Mouse (Mus musculus): Measurements from ENCODE around the gene Rmnd5a. TPM values are rescaled to one million over a fixed set of nuclear protein-coding genes. Genes with fewer than 3 reads are reported as not detected.

The Rmnd5a gene
- polyA plus RNA-seq, 1 experiment, result 33.6 TPM

- no peak for DNase-seq (ENCODE audit: low read depth)
- TF ChIP-seq POLR2A (IDR thresholded peaks at IDR 0.05; ENCODE audit: borderline replicate concordance, extremely low read depth, insufficient read depth, insufficient read length, poor library complexity, severe bottlenecking) (no peak), CTCF (IDR thresholded peaks at IDR 0.05; ENCODE audit: borderline replicate concordance, extremely low read depth, insufficient read depth, insufficient read length) (no peak)
Observed at GRCm38 (mm10) chr6:71363995-71364394, 76.4 kb downstream of the Rmnd5a start.

- DNase-seq (ENCODE audit: low read depth), result no peak
- TF ChIP-seq CTCF (IDR thresholded peaks at IDR 0.05; ENCODE audit: borderline replicate concordance, extremely low read depth, insufficient read depth, insufficient read length), result no peak
- TF ChIP-seq POLR2A (IDR thresholded peaks at IDR 0.05; ENCODE audit: borderline replicate concordance, extremely low read depth, insufficient read depth, insufficient read length, poor library complexity, severe bottlenecking), result no peak
Observed at GRCm38 (mm10) chr6:71361156-71361670, 79.2 kb downstream of the Rmnd5a start.

- TF ChIP-seq POLR2A (IDR thresholded peaks at IDR 0.05; ENCODE audit: borderline replicate concordance, extremely low read depth, insufficient read depth, insufficient read length, poor library complexity, severe bottlenecking), result no peak
- no peak for TF ChIP-seq CTCF (IDR thresholded peaks at IDR 0.05; ENCODE audit: borderline replicate concordance, extremely low read depth, insufficient read depth, insufficient read length)
- DNase-seq (ENCODE audit: low read depth), result no peak
Observed at GRCm38 (mm10) chr6:71360751-71361150, 79.7 kb downstream of the Rmnd5a start.

GRCm38 (mm10) chr6:71360221-71360620 lies 80.2 kb downstream of the Rmnd5a start:
- no peak for DNase-seq (ENCODE audit: low read depth)
- no peak for TF ChIP-seq CTCF (IDR thresholded peaks at IDR 0.05; ENCODE audit: borderline replicate concordance, extremely low read depth, insufficient read depth, insufficient read length)
- TF ChIP-seq POLR2A (IDR thresholded peaks at IDR 0.05; ENCODE audit: borderline replicate concordance, extremely low read depth, insufficient read depth, insufficient read length, poor library complexity, severe bottlenecking), result no peak

- no peak for DNase-seq (ENCODE audit: low read depth)
- TF ChIP-seq POLR2A (IDR thresholded peaks at IDR 0.05; ENCODE audit: borderline replicate concordance, extremely low read depth, insufficient read depth, insufficient read length, poor library complexity, severe bottlenecking) (no peak), CTCF (IDR thresholded peaks at IDR 0.05; ENCODE audit: borderline replicate concordance, extremely low read depth, insufficient read depth, insufficient read length) (no peak)
Observed at GRCm38 (mm10) chr6:71357493-71357892, 82.9 kb downstream of the Rmnd5a start.

GRCm38 (mm10) chr6:71353722-71354121 lies 86.7 kb downstream of the Rmnd5a start:
- TF ChIP-seq POLR2A (IDR thresholded peaks at IDR 0.05; ENCODE audit: borderline replicate concordance, extremely low read depth, insufficient read depth, insufficient read length, poor library complexity, severe bottlenecking), result no peak
- no peak for TF ChIP-seq CTCF (IDR thresholded peaks at IDR 0.05; ENCODE audit: borderline replicate concordance, extremely low read depth, insufficient read depth, insufficient read length)
- DNase-seq (ENCODE audit: low read depth), result no peak

- no peak for DNase-seq (ENCODE audit: low read depth)
- no peak for TF ChIP-seq CTCF (IDR thresholded peaks at IDR 0.05; ENCODE audit: borderline replicate concordance, extremely low read depth, insufficient read depth, insufficient read length)
- no peak for TF ChIP-seq POLR2A (IDR thresholded peaks at IDR 0.05; ENCODE audit: borderline replicate concordance, extremely low read depth, insufficient read depth, insufficient read length, poor library complexity, severe bottlenecking)
Observed at GRCm38 (mm10) chr6:71352866-71353427, 87.5 kb downstream of the Rmnd5a start.

- no peak for DNase-seq (ENCODE audit: low read depth)
- no peak for TF ChIP-seq CTCF (IDR thresholded peaks at IDR 0.05; ENCODE audit: borderline replicate concordance, extremely low read depth, insufficient read depth, insufficient read length)
- no peak for TF ChIP-seq POLR2A (IDR thresholded peaks at IDR 0.05; ENCODE audit: borderline replicate concordance, extremely low read depth, insufficient read depth, insufficient read length, poor library complexity, severe bottlenecking)
Observed at GRCm38 (mm10) chr6:71352201-71352600, 88.2 kb downstream of the Rmnd5a start.

- DNase-seq (ENCODE audit: low read depth), result no peak
- no peak for TF ChIP-seq CTCF (IDR thresholded peaks at IDR 0.05; ENCODE audit: borderline replicate concordance, extremely low read depth, insufficient read depth, insufficient read length)
- no peak for TF ChIP-seq POLR2A (IDR thresholded peaks at IDR 0.05; ENCODE audit: borderline replicate concordance, extremely low read depth, insufficient read depth, insufficient read length, poor library complexity, severe bottlenecking)
Observed at GRCm38 (mm10) chr6:71351201-71351600, 89.2 kb downstream of the Rmnd5a start.

GRCm38 (mm10) chr6:71348006-71348405 lies 92.4 kb downstream of the Rmnd5a start:
- DNase-seq (ENCODE audit: low read depth), result no peak
- TF ChIP-seq POLR2A (IDR thresholded peaks at IDR 0.05; ENCODE audit: borderline replicate concordance, extremely low read depth, insufficient read depth, insufficient read length, poor library complexity, severe bottlenecking) (no peak), CTCF (IDR thresholded peaks at IDR 0.05; ENCODE audit: borderline replicate concordance, extremely low read depth, insufficient read depth, insufficient read length) (no peak)

- DNase-seq (ENCODE audit: low read depth), result no peak
Observed at GRCm38 (mm10) chr6:71341179-71341578, 99.3 kb downstream of the Rmnd5a start.

GRCm38 (mm10) chr6:71339351-71339750 lies 101.1 kb downstream of the Rmnd5a start:
- TF ChIP-seq CTCF (IDR thresholded peaks at IDR 0.05; ENCODE audit: borderline replicate concordance, extremely low read depth, insufficient read depth, insufficient read length), result no peak
- TF ChIP-seq POLR2A (IDR thresholded peaks at IDR 0.05; ENCODE audit: borderline replicate concordance, extremely low read depth, insufficient read depth, insufficient read length, poor library complexity, severe bottlenecking), result no peak
- DNase-seq (ENCODE audit: low read depth), result no peak

More at GRCm38 (mm10) chr6:71341179-71341578, 99.3 kb downstream of the Rmnd5a start:
- TF ChIP-seq POLR2A (IDR thresholded peaks at IDR 0.05; ENCODE audit: borderline replicate concordance, extremely low read depth, insufficient read depth, insufficient read length, poor library complexity, severe bottlenecking), result no peak
- TF ChIP-seq CTCF (IDR thresholded peaks at IDR 0.05; ENCODE audit: borderline replicate concordance, extremely low read depth, insufficient read depth, insufficient read length), result no peak
